Mouse (Mus musculus): ENCODE results near the gene Lnx1. TPM values are rescaled to one million over a fixed set of nuclear protein-coding genes. Genes with fewer than 3 reads are reported as not detected.

Lnx1 gene
- total RNA-seq, 4 experiments from 2014 or later = 11.3 to 17.8 (median 13.3) TPM

DNA sequence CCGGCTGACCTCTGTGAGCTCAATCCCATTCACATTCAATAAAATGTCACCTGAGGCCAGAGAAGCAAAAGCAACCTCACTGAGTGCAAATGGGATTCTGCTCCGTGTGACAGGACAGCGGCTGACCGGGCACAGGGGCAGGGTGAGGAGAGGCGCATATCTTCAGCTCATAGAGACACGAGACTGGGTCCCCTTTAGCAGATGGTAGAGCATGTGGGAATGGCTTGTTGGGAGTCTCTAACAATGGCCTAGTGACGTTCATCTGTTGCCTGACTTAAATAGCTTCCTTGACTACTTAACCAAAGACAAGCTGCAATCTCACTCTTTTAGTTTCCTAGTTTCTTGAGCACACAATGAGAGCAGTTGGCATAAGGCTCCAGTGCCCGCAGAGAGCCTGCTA lies 96.5 kb downstream of the Lnx1 start:
- no peak for DNase-seq (ENCODE audit: low spot score)

DNA sequence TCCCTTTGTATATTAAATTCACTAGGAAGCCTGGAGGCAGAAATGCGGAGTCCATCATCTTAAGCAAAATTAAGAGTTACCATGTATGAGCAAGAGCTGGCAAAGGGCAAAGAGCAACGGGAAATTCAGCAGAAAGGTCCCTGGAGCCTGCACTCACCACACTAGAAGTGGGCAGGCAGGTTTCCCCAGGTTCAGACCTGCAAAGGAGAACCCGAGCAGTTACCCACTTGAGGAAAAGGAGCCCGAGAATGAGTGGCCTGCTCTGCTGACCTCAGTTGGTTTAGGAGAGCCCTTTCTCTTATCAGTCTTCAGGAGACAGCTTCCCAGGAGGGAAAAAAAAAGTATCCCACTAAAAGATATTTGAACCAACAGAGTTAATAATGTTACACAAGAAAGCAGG lies 99.4 kb downstream of the Lnx1 start:
- DNase-seq (ENCODE audit: low spot score) = no peak

DNA sequence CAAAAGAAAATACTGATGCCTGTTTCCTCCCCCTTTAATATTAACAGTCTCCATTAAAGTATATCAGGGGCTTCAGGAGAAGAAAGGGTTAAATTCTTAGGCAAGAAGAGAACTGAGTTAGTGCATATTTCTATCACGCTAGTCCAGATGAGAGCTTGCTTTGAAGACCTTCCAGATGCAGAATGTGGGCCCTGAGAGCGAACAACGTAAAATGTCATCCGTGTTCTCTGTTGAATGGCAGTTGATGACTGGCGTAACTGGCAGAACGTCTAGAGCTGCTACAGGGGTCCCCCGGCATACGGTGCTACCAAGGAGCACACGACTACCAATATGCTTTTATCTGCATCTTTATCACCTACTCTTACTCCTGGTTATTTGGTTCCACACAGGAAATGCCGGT lies 100.3 kb downstream of the Lnx1 start:
- no peak for DNase-seq (ENCODE audit: low spot score)

DNA sequence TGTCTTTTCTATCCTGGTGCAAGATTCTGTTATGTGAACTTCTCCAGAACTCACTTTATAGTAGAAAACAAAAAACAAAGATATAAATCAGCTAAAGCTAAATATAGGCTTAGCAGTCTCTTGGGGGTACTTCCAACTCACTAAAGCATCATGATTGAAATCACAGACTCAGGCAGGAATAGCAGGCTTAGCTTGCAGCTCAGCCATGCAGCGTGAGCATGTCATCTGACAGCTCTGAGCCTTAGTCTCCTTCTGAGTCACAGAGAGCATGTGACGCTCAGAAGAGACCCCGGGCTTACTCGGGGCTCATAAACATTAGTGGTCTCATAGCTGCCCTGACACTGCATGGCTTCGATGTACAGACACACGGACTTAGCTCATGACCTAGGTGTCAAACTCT lies 100.7 kb downstream of the Lnx1 start:
- DNase-seq (ENCODE audit: low spot score) = no peak

DNA sequence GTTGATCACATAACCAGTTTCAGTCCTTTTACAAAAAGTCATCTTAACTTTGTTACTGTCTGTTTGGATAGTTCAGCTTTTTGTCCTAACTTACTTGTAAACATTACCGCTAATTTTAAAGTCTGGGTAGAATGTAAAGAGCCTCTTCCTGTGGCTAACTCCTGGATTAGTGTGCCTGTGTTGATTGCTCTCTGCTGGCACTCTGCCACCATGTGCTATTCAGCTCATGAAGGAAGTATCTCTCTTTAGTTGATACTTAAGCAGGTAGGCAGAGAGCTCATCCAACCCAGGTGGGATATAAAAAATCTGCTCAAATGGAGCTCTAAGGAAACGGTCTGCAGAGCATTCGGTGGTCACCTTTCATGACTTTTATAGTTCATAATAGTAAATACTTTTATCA lies 101.5 kb downstream of the Lnx1 start:
- no peak for DNase-seq (ENCODE audit: low spot score)

DNA sequence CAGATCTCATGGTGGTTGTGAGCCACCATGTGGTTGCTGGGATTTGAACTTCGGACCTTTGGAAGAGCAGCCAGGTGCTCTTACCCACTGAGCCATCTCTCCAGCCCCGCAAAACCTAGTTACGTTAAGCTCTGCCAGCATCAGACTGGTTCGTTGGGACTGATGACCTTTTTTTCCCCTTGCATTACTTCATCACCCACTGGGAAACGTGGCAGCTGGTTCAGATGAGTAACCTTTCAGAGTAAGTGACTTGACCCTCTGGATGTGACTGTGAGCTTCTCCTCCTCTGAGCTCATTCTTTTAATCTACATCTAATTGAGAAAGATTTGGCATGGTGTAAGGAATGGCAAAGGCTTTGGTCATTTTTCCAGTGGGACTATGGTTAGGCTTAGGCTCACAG lies 102.7 kb downstream of the Lnx1 start:
- no peak for DNase-seq (ENCODE audit: low spot score)

DNA sequence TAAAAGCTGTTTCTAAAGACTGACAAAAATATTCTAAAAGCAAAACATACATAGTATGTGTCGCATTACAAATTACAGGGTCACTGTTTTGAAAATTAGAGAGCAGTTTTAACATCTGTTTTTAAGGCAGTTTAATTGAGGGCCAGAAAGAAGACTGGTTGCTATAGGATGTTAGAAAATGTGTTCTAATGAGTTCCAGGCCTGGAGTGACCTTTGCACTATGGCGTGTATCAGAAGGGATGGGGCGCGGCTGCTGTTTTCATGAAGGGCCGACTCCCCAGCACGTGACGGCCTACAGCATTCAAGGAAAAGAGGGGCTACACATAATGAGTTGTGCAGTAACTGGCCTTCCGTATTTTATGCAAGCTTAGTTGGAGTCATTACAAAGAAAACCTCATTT lies 109.6 kb downstream of the Lnx1 start:
- no peak for DNase-seq (ENCODE audit: low spot score)

DNA sequence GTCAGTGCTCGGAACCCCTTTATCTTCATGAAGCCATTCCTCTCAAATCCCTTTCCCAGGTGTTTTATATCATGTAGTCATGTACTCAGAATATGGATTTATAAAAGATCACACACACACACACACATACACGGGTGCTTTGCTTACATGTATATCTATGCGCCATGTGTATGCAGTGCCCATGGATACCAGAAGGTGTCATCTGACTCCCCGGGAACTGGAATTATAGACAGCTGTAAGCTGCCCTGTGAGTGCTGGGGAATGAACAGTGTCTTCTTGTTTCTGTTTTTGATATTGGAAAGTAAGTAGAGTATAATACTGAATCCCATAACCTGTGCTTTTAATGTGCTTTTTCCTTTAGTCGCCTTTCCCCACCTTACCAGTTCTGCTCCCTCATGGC lies 111.3 kb downstream of the Lnx1 start:
- DNase-seq (ENCODE audit: low spot score) = no peak

DNA sequence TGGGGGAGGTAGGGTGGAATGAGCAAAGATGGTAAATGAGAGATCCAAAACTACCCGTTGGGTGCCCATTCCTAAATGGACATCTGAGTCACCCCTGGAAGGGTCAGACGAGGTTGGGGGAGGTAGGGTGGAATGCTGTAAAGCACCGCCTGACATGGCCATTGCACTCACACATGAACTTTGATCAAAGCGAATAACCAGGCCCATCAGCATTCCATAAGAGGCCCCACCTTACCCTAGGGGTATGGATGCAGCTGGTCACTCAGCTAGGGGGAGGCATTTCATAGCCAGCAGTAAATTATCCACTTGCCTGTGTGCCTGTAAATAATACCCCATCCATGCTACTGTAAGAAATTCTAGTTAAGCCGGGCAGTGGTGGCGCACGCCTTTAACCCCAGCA lies 113.6 kb downstream of the Lnx1 start:
- no peak for DNase-seq (ENCODE audit: low spot score)

DNA sequence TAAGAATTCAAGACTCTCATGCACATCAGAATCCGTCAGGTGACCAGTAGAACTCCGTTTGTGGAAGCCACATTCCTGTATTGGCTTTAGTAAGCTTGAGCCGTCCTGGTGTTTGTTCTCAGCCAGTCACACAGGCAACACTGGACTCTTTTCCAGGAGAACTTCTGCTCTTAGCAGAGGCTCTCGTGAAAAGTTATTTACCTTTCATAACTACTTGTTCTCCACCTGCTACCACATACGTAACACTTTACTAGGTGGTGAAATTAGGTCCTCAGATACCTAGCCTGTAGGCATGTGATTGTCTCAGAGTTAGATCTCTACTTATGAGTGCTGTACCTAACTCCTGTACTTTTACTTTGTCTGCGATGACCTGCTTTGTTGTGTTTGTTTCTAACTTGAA lies 130.9 kb downstream of the Lnx1 start:
- DNase-seq (ENCODE audit: low spot score) = no peak

DNA sequence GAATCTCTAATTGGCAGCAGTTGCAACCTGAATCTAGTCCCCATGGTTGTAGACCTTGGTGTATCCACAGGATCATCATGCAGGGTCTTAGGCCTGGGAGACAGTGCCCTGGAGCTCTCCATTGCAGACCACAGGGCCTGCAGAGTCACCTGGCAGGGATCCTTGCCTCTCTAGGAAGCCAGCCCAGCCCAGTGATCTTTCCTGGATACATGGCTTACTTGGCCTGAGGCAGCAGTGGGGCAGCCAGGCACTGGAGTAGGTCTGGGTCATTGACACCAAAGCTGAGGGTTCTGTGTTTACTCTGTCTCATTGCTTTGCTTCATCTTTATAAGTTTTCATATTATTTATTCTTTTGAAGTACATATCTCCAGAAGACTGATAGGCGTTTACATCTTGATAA lies 141.6 kb downstream of the Lnx1 start:
- DNase-seq (ENCODE audit: low spot score) = no peak

DNA sequence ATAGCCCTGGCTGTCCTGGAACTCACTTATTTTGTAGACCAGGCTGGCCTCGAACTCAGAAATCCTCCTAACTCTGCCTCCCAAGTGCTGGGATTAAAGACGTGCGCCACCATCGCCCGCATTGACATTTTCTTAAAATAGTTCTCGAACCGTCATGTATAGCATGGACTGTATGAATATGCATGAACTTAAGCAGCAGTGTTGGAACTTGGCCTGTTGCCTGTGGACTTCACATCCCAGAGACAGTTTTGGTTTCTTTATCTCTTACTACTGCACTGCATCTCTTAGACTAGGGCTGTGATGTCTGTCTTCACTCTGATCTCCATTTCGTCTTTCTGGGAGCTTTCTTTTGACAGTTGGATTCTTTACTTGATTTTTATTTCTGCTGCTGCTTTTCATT lies 153.1 kb downstream of the Lnx1 start:
- no peak for DNase-seq (ENCODE audit: low spot score)

DNA sequence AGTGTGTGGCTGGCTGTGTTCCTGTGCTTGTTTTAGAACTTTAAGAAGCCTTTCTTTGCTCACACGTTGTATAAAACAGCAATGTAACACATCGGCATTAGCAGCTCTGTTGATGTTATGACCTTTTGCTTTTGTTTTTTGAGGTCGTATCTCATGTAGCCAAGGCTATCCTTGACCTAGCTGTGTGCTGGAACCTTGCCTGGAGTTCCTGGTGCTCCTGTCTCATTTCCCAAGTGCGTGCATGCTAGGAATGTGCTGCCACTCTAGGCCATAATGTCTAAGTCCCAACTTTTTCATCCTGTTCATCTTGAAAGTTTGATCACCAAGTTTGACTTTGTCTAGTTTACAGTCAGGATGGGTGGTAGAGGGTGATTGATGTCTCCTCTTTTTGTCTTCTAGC lies 157.1 kb downstream of the Lnx1 start:
- no peak for DNase-seq (ENCODE audit: low spot score)

Other genes with a start within 250 kb of the Lnx1 start
- gene Scfd2, start 171.2 kb downstream of the Lnx1 start, total RNA-seq (2022) = 10 to 100 TPM in 3 of 4 experiments, 1 to 10 TPM in 1; 9.9 to 18.2 (median 12.5) TPM
- gene Fip1l1, start 167.5 kb downstream of the Lnx1 start, total RNA-seq (2022) = 10 to 100 TPM; 24.9 to 32.3 (median 27.3) TPM